Mouse (Mus musculus) bone marrow macrophage, adult 2 months (primary cell): Measurements from ENCODE around the gene Uqcrq. TPM values are rescaled to one million over a fixed set of nuclear protein-coding genes. Genes with fewer than 3 reads are reported as not detected.
"Not testable (repeated sequence)": the region's sequence is repeated elsewhere in the genome, so short reads cannot be mapped to it uniquely, and the experiment has no call there.

ENCODE experiments used
- H3K27ac ChIP-seq: 2 replicates; pipeline ENCODE4 v1.5.1; 2012; ENCODE audit warnings: low read depth, low read length; ENCODE audit not compliant: insufficient read depth
- H3K4me1 ChIP-seq: 2 replicates; pipeline ENCODE4 v1.6.1; 2012; ENCODE audit warnings: low read length; ENCODE audit not compliant: control insufficient read depth, insufficient read depth
- H3K4me3 ChIP-seq: 2 replicates; pipeline ENCODE4 v1.5.1; 2012; ENCODE audit warnings: mild to moderate bottlenecking, low read length, moderate library complexity; ENCODE audit not compliant: insufficient read depth
- CTCF ChIP-seq: IDR thresholded peaks from 2 replicates; pipeline ENCODE4 v1.5.1; 2012; ENCODE audit warnings: low read depth, mild to moderate bottlenecking, low read length, moderate library complexity
- POLR2A ChIP-seq: IDR thresholded peaks from 2 replicates; pipeline ENCODE4 v1.6.1; 2012; ENCODE audit warnings: mild to moderate bottlenecking, low read depth, low read length, borderline replicate concordance
- polyA plus RNA-seq: library from polyadenylated mRNA; stranded (reverse); fragments of >200 nt; gene quantifications from 2 replicates; pipeline ENCODE4 v1.2.4, GENCODE M21; 2012; ENCODE audit not compliant: missing spikeins, insufficient read depth, insufficient read length

Gene Uqcrq
- polyA plus RNA-seq, 1 experiment: 202 TPM

DNA sequence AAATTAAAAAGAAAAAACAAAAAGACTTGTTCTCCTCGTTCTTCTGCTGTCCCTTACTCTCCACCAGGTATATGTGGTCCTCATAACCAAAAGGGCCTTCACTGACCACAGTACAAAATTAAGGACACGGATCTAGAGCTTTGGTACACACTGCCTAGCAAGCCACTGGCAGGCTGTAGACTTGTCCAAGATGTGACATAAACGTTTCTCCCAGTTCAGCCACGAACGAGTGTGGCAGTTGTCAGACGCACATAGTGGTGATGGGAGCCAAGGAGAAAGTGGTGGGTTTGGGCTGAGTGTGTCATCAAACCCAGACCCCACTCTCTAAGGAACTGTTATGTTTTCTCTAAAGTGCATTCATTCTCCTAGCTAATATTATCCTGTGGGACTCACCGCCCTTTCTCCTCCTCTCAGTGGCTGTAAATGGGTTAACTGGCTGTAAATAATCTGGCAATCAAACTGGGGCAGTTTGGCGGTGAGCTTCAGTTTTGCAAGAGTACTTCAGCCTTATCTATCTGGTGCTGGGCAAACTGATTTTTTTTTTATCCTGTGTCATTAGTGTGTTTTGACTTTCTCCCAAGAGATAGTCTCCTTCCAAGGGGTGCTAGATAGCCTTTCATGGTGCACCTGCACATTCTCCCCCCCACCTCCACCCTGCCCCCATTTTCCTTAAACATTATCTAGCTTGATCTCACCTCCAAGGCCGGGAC, 871 bp upstream of the Uqcrq start:
- Histone ChIP-seq H3K4me1 (peaks cover 19% of the 10 kb centered on the region), H3K27ac (0 out of 2 replicates have a peak overlapping the region, but pooled peaks have one; percentile 1), H3K4me3 (peak overlapping the region; percentile 77)
- TF ChIP-seq POLR2A (no peak), CTCF (no peak)

DNA sequence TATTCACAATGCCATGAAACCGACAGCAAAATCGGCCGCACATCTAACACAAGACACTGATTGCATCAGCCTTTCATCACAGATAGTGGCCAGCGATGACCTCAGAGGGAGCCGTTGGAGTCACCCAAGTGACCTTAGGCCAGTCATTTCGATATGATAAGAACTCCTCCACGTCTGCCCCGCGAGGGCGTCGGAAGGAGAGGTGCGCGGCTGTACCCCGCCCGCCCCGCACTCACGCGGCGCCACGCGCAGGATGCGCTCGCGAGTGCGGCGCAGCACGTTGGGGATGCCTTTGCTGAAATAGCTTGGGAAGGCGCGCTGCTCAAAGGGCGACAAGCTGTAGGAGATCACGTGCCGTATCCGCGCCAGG, 346 bp downstream of the Uqcrq start:
- peak overlapping the region; percentile 66 for H3K27ac ChIP-seq
- H3K4me3 ChIP-seq: peak overlapping the region; percentile 77
- TF ChIP-seq CTCF (no peak), POLR2A (no peak)
- peaks cover 13% of the 10 kb centered on the region for H3K4me1 ChIP-seq

DNA sequence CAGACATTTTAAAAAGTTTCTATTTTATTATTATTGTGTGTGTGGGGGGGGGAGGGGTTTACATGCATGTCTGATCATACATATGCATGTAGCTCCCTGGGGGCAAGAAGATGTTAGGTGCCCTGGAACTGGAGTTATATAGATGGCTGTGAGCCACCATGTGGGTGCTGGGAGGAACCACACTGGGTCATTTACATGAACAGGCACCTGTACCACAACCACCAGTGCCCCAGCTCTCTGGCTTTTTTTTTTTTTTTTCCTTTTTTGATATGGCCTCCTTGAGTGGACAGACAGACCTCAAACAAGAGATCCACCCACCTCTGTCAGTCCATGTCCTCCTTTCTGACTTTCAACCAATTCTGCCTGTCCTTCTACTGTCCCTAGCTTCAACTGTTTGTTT, 1.4 kb downstream of the Uqcrq start:
- Histone ChIP-seq H3K4me3 (peak overlapping the region; percentile 77), H3K27ac (no peak overlapping the region), H3K4me1 (peaks cover 13% of the 10 kb centered on the region)
- TF ChIP-seq POLR2A: no peak
- no peak for TF ChIP-seq CTCF

DNA sequence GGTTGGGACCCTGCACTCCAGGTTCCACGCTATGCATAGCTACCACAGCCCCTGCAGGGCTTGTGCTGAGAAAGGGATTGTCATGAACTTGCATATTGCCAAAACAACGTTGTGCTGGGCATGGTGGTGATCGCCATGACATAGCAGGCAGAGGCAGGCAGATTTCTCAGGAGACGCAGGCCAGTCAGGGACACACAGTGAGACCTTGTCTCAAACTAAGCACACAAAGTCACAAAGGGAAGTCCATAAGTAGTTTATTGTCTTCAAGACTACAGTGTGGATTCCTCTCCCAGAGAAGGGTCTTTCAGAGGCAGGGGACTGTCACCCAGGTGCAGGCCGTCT, 1.9 kb downstream of the Uqcrq start:
- H3K4me1 ChIP-seq: peaks cover 13% of the 10 kb centered on the region
- H3K27ac ChIP-seq: no peak overlapping the region
- no peak for TF ChIP-seq POLR2A
- no peak for TF ChIP-seq CTCF
- H3K4me3 ChIP-seq: no peak overlapping the region

DNA sequence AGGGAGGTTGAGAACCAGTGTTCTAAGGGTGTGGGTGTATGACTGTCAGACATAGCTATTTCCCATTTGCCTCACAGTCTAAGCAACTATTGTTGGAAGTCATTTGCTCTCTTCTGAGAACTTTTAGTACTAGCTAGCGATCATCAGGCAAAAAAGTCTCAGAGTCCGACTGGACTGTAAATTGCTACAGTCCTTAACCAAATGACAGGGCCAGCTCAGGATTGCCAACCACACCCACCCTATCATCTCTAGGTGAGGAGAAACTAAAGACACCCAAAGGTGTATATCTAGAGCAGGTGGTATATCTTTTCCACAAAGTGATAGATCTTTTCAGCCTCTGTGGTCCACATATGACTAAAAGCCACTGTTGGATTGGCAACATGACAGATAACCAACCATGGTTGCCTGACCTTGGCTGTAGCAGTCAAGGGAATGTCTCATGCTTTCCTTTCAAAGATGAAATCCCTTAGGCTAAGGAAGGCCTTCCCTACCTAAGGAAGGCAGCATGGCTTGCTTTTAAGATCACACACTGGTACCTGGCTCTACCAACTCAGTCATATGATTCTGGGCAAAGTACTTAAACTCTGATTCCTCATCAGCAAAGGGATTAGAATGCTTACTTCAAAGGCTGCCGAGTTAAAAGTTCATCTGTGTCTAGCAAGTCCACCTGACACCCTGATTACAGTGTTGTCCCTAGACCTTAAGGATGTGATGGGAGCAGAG, 2.5 kb downstream of the Uqcrq start:
- peaks cover 9% of the 10 kb centered on the region for H3K4me1 ChIP-seq
- no peak overlapping the region for H3K27ac ChIP-seq
- H3K4me3 ChIP-seq: no peak overlapping the region
- no peak for TF ChIP-seq CTCF
- TF ChIP-seq POLR2A: no peak

DNA sequence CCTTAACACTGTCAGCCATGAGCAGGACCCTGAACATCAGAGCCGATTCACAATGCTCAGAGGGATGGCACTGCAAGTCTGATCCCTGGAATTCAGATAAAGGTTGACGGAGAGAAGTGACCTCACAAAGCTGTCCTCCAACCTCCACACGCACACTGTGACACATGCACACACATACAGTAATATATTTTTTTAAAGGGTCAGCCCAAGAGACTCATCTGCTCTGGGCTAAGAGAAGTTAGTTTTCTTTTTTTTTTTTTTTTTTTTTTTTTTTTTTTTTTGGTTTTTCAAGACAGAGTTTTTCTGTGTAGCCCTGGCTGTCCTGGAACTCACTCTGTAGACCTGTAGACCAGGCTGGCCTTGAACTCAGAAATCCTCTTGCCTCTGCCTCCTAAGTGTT, 3.7 kb downstream of the Uqcrq start:
- H3K4me3 ChIP-seq, H3K27ac ChIP-seq, H3K4me1 ChIP-seq: not testable (repeated sequence)

DNA sequence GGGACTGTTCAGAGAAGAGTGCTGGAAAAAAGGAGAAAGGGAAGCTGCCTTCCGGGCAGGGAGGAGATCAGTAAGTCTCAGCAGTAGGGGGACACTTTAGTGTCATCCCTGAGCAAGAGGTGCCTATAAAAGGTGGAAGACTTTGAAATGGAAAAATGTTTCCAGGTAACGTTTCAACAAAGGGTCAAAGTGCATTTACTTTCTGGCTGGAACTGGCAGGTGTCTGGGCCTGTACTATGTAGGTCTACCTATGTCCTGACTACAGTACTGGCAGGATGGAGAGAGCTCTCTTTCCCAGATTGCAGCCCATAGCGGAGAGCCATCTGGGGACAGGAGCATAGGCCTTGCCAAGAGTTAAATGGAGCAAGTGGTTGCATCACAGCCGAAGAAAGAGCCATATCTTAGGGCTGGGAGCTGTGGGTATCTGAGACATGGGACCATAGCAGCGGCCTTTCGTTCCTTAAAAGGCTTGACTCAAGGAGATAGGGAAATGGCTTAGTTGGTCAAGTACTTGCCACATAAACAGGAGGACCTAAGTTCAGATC, 4.8 kb downstream of the Uqcrq start:
- Histone ChIP-seq H3K27ac (no peak overlapping the region), H3K4me1 (peaks cover 4% of the 10 kb centered on the region), H3K4me3 (no peak overlapping the region)
- TF ChIP-seq CTCF: no peak
- TF ChIP-seq POLR2A: no peak

DNA sequence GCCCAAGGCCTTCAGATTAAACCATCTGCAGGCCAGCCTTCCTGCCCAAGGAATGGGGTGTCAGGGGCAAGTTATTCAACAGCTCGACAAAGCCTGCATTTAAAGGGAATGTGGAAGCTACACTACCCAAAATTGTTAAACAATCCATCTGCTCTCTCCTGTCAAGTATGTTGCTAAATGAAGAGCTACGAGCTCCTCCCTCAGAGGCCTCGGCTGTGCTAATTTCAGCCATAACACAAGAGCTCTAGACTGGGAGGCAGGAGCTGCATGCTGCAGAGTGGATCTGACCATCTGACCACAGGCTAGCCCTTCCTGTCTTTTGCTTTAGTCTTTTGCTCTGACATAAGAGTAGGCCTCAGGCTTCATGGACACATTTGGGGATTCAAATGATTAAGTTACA, 5.4 kb downstream of the Uqcrq start:
- no peak overlapping the region for H3K4me3 ChIP-seq
- peaks cover 4% of the 10 kb centered on the region for H3K4me1 ChIP-seq
- no peak for TF ChIP-seq POLR2A
- no peak for TF ChIP-seq CTCF
- no peak overlapping the region for H3K27ac ChIP-seq

DNA sequence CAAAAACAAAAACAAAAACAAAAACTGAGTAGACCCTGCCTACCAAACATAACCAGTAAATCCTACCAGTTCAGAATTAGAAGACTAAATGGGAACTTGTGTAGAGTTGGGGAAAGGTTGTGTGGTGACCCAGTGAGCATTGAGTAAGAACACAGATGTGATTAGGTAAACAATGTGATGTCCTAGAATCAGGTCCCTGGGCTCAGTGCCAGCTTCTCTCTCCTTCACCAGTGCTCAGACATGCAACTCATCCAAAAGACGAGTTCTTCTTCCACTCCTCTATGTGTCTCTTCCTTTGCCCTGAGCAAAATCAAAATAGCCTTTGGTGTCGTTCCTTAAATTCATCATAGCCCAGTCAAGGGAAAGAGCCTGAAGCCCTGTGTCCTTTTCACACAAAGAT, 5.8 kb downstream of the Uqcrq start:
- TF ChIP-seq CTCF (no peak), POLR2A (no peak)
- peaks cover 4% of the 10 kb centered on the region for H3K4me1 ChIP-seq
- H3K27ac ChIP-seq: no peak overlapping the region
- H3K4me3 ChIP-seq: no peak overlapping the region

DNA sequence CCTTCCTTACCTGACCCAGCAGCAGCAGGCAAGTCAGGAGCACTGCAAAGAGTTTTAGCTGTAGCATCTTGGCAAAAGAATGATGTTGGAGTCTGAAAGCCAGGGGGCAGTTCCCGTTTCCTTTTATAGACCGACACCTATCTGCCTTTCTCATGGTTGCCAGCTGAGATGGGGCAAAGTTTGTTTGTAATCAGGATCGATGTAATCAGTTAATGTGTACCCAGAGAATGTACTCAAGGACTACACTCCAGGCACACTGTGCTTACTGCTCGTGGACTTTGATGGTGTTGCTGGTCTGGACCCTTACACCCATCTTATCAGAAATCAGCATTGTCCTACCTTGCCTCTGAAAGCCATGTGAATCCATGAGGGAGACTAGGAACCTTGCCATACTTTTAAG, 7.6 kb downstream of the Uqcrq start, which contains the start of gene Leap2:
Leap2 (minus strand) TSS at position 135 of the 400 bp plus-strand sequence.
- TF ChIP-seq POLR2A (no peak), CTCF (no peak)
- Histone ChIP-seq H3K4me3 (no peak within 1 kb of the TSS), H3K4me1 (no peaks in the 10 kb centered on the region), H3K27ac (no peak within 1 kb of the TSS)
